8 mouse cellular contexts compared by ENCODE assay signal in the genomic region with DNA sequence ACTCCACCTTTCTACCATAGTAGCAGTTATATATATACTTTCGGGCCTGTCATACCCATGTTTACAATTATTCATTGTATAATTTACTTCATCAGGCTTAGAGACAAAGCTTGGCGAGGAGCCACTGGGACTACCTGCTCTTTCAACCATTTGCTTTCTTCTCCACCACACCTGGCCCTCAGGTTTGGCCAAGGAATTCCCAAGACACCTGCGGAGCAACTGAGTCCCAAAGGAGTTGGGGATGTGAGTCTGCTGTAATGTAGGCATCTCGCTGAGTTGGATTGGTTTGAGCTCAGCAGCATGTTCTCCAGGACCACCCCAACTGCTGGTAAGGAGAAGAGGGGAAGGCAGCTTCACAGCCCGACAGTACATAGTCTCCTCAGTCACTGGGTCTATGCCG. TPM values are rescaled to one million over a fixed set of nuclear protein-coding genes. Genes with fewer than 3 reads are reported as not detected.
DNase-seq lines count a peak whose midpoint lies in the region; ATAC-seq and TF ChIP-seq lines count a peak whose summit lies in the region.

A gene (plus strand): TSS at position 239 of the 400 bp plus-strand sequence.

- DNase-seq in kidney, postnatal 0 days (ENCODE audit: low spot score): no peak
- no peak for DNase-seq in kidney, postnatal 14 days
- no peak for DNase-seq in adrenal gland, postnatal 4 days (ENCODE audit: low spot score in 2 of 2)
- DNase-seq in large intestine, adult 2 months (ENCODE audit: low read depth, low spot score): no peak
- DNase-seq in right cerebral cortex, adult 18-20 months: no peak
- DNase-seq in urinary bladder, postnatal 10 days (ENCODE audit: low spot score): no peak

- H3K4me2 ChIP-seq in kidney, postnatal 0 days (ENCODE audit: low read length): peak within 1 kb of the TSS; percentile 64
- H3K4me2 ChIP-seq in midbrain, embryonic 12.5 days (replicated peaks): peak within 1 kb of the TSS; percentile 64

- WGBS in kidney, postnatal 0 days: 89% methylated on average over 6 of the region's 6 CpGs
- 85% methylated on average over 6 of the region's 6 CpGs for WGBS in large intestine, adult 2 months
- 85% methylated on average over 6 of the region's 6 CpGs for WGBS in midbrain, embryonic 12.5 days

- peaks cover 14% of the 10 kb centered on the region for H3K4me1 ChIP-seq in kidney, postnatal 0 days (replicated peaks; ENCODE audit: insufficient read depth, low read length)
- H3K4me1 ChIP-seq in midbrain, embryonic 12.5 days: peaks cover 13% of the 10 kb centered on the region

- no peaks in the 10 kb centered on the region for H3K27me3 ChIP-seq in kidney, postnatal 0 days (ENCODE audit: insufficient read depth, low read length)
- H3K27me3 ChIP-seq in midbrain, embryonic 12.5 days: no peaks in the 10 kb centered on the region

- H3K9ac ChIP-seq in kidney, postnatal 0 days (ENCODE audit: low read depth, low read length): peak within 1 kb of the TSS; percentile 95
- no peak within 1 kb of the TSS for H3K9ac ChIP-seq in midbrain, embryonic 12.5 days (replicated peaks)

- peak within 1 kb of the TSS; percentile 94 for H3K4me3 ChIP-seq in kidney, postnatal 0 days (replicated peaks; ENCODE audit: low read depth, low read length)
- peak within 1 kb of the TSS; percentile 78; the same call in 1 of the 2 replicates for H3K4me3 ChIP-seq in midbrain, embryonic 12.5 days

- TF ChIP-seq CTCF in kidney, postnatal 0 days (IDR thresholded peaks at IDR 0.05; ENCODE audit: low read depth): no peak

- H3K9me3 ChIP-seq in kidney, postnatal 0 days (replicated peaks; ENCODE audit: low read length): no peaks in the 10 kb centered on the region
- no peaks in the 10 kb centered on the region for H3K9me3 ChIP-seq in midbrain, embryonic 12.5 days

- H3K36me3 ChIP-seq in kidney, postnatal 0 days (ENCODE audit: insufficient read depth, low read length): no peaks in the 10 kb centered on the region
- H3K36me3 ChIP-seq in midbrain, embryonic 12.5 days: 0 out of 2 replicates have a peak, but pooled peaks cover 2% of the 10 kb centered on the region

- 0 out of 2 replicates have a peak within 1 kb of the TSS, but pooled peaks have one; percentile 96 for H3K27ac ChIP-seq in kidney, postnatal 0 days
- no peak within 1 kb of the TSS; the same call in 1 of the 2 replicates for H3K27ac ChIP-seq in midbrain, embryonic 12.5 days (replicated peaks)

- ATAC-seq in kidney, postnatal 0 days (replicated peaks; ENCODE audit: low FRiP score, low read depth): no peak
- no peak for ATAC-seq in granulocyte monocyte progenitor cell, adult 5-6 weeks (replicated peaks; ENCODE audit: poor library complexity, severe bottlenecking)
- ATAC-seq in midbrain, embryonic 12.5 days (ENCODE audit: low FRiP score, low read depth): no peak

RNA-seq across cellular contexts. Expression of the gene that starts here (rescaled TPM):
- polyA plus RNA-seq in kidney, postnatal 0 days (2015; fragmentation: Nextera tagmentation; extraction: Ambion mirVana): 203 and 212 TPM in 2 replicates
- 10 to 100 TPM; 73.0 to 77.8 TPM for total RNA-seq in adrenal gland, postnatal 4 days (2021)
- total RNA-seq in granulocyte monocyte progenitor cell, adult 5-6 weeks (2014; fragmentation: Nextera tagmentation): 79.6 and 85.0 TPM in 2 replicates
- total RNA-seq in granulocyte monocyte progenitor cell, adult 5-6 weeks (2017): 82.3 and 102 TPM in 2 replicates
- 24.4 and 32.8 TPM in 2 replicates for polyA plus RNA-seq in large intestine, adult 2 months (2012; rRNA removed)
- 117 and 119 TPM in 2 replicates for polyA plus RNA-seq in midbrain, embryonic 12.5 days (2016; fragmentation: Nextera tagmentation; extraction: Ambion mirVana)
